Mouse (Mus musculus) liver, embryonic 14.5 days (tissue): ENCODE data around the gene Ifi203. TPM values are rescaled to one million over a fixed set of nuclear protein-coding genes. Genes with fewer than 3 reads are reported as not detected.
"Not testable (repeated sequence)": the region's sequence is repeated elsewhere in the genome, so short reads cannot be mapped to it uniquely, and the experiment has no call there.

Source experiments
- ATAC-seq: fragments of 200-750 bp; cut with Nextera tagmentation; 2 replicates; pipeline ENCODE4 v1.8.0; 2017; ENCODE audit warnings: moderate number of reproducible peaks, mild to moderate bottlenecking, moderate library complexity; ENCODE audit not compliant: insufficient read depth
- DNase-seq, 3 experiments: peaks; one replicate each; pipeline ENCODE4 v3.0.0-alpha.2; 2012 to 2013; ENCODE audit warnings: low read depth in 3 of 3, low spot score in 3 of 3
- H3K27ac ChIP-seq: fragments of 300-500 bp; sonication (generic); 2 replicates; pipeline ENCODE4 v1.5.1; 2014; ENCODE audit warnings: moderate library complexity, mild to moderate bottlenecking, control low read depth, inconsistent platforms
- H3K27me3 ChIP-seq: fragments of 300-500 bp; sonication (generic); 2 replicates; pipeline ENCODE4 v1.6.1; 2014; ENCODE audit warnings: mild to moderate bottlenecking, low read length, moderate library complexity; ENCODE audit not compliant: control insufficient read depth, insufficient read depth
- H3K36me3 ChIP-seq: fragments of 300-500 bp; sonication (generic); replicated peaks from 2 replicates; pipeline ENCODE4 v1.6.1; 2014; ENCODE audit warnings: low read depth; ENCODE audit not compliant: control insufficient read depth, insufficient read depth
- H3K4me1 ChIP-seq, 2 experiments: fragments of 200-500 bp in 1 of 2; fragments of 300-500 bp in 1 of 2; sonication (generic) in 1 of 2; replicated peaks; 2 replicates each; pipeline ENCODE4 v1.6.1; 2012 to 2014; ENCODE audit warnings: antibody characterized with exemption in 1 of 2, inconsistent platforms in 1 of 2, low read length in 1 of 2; ENCODE audit not compliant: control insufficient read depth in 2 of 2, insufficient read depth in 2 of 2
- H3K4me2 ChIP-seq: fragments of 300-500 bp; sonication (generic); 2 replicates; pipeline ENCODE4 v1.6.1; 2014; ENCODE audit warnings: low read depth, mild to moderate bottlenecking, control low read depth, moderate library complexity
- H3K4me3 ChIP-seq, 2 experiments: fragments of 200-500 bp in 1 of 2; fragments of 300-500 bp in 1 of 2; sonication (generic) in 1 of 2; 2 replicates each; pipeline ENCODE4 v1.5.1; 2012 to 2014; ENCODE audit warnings: low read depth in 2 of 2, low read length in 2 of 2, mild to moderate bottlenecking in 2 of 2, control low read depth in 1 of 2, inconsistent platforms in 1 of 2, moderate library complexity in 1 of 2; ENCODE audit not compliant: insufficient read depth in 1 of 2
- H3K9ac ChIP-seq: fragments of 300-500 bp; sonication (generic); replicated peaks from 2 replicates; pipeline ENCODE4 v1.6.1; 2014; ENCODE audit warnings: mild to moderate bottlenecking, control low read depth, moderate library complexity
- H3K9me3 ChIP-seq: fragments of 300-500 bp; sonication (generic); 2 replicates; pipeline ENCODE4 v1.6.1; 2016; ENCODE audit warnings: low read length, mixed read lengths; ENCODE audit not compliant: control insufficient read depth
- CTCF ChIP-seq: IDR thresholded peaks from 2 replicates; pipeline ENCODE4 v1.5.1; 2016; ENCODE audit warnings: antibody characterized with exemption, low read depth, control low read depth
- EP300 ChIP-seq: IDR thresholded peaks from 2 replicates; pipeline ENCODE4 v1.6.1; 2016; ENCODE audit warnings: antibody characterized with exemption, low read depth
- WGBS: fragments of 180-500 bp; shearing (Covaris S2); extraction: QIAGEN DNeasy Blood & Tissue Kit; methylation state at CpG from one replicate; pipeline ENCODE4 v1.1.7; 2014; ENCODE audit not compliant: insufficient replicate concordance; 5-methylcytosine and 5-hydroxymethylcytosine counted together
- polyA plus RNA-seq, 2 experiments: library from polyadenylated mRNA; depleted of rRNA in 1 of 2; stranded (reverse) in 1 of 2; unstranded in 1 of 2; fragments of >200 nt; fragmentation: Nextera tagmentation in 1 of 2; extraction: Ambion mirVana in 1 of 2; gene quantifications; 2 replicates each; pipeline versions ENCODE4 v1.2.1 to v1.2.3; 2012 to 2014

Ifi203 gene
- polyA plus RNA-seq, 2 experiments, result 1.4 to 2.9 TPM

GRCm38 (mm10) chr1:173914559-173914958 lies 27.9 kb downstream of the Ifi203 start:
- TF ChIP-seq EP300 (no peak), CTCF (no peak)
- Histone ChIP-seq H3K4me3 (no peak overlapping the region), H3K27ac (no peak overlapping the region), H3K9me3 (no peaks in the 10 kb centered on the region), H3K4me1 (no peaks in the 10 kb centered on the region), H3K36me3 (no peaks in the 10 kb centered on the region), H3K9ac (no peak overlapping the region), H3K27me3 (no peaks in the 10 kb centered on the region), H3K4me2 (no peak overlapping the region)
- no peak for ATAC-seq
- WGBS, result 57% methylated on average over 2 of the region's 2 CpGs
- no peak for DNase-seq

GRCm38 (mm10) chr1:173913256-173913791 lies 29.1 kb downstream of the Ifi203 start:
- not testable (repeated sequence) for ATAC-seq, H3K9ac ChIP-seq, H3K4me3 ChIP-seq, H3K27ac ChIP-seq, H3K9me3 ChIP-seq, DNase-seq, H3K27me3 ChIP-seq, H3K36me3 ChIP-seq, H3K4me2 ChIP-seq, H3K4me1 ChIP-seq

- H3K36me3 ChIP-seq, H3K4me3 ChIP-seq, H3K4me2 ChIP-seq, H3K27me3 ChIP-seq, H3K9ac ChIP-seq, DNase-seq, H3K4me1 ChIP-seq, H3K9me3 ChIP-seq, H3K27ac ChIP-seq: not testable (repeated sequence)
- 50% methylated on average over 6 of the region's 6 CpGs for WGBS
- ATAC-seq, result peak; percentile 13; the same call in 1 of the 2 replicates
These were observed 29.8 kb downstream of the Ifi203 start, which contains the start of gene Ifi211 for GRCm38 (mm10) chr1:173912548-173913255. TSS of gene Ifi211 (minus strand) at chr1:173913046.

- no peak overlapping the region for H3K4me2 ChIP-seq
- 68% methylated on average over 2 of the region's 2 CpGs for WGBS
- no peak overlapping the region for H3K4me3 ChIP-seq
- no peaks in the 10 kb centered on the region for H3K36me3 ChIP-seq
- no peaks in the 10 kb centered on the region for H3K4me1 ChIP-seq
- H3K9ac ChIP-seq, result no peak overlapping the region
- no peak for DNase-seq
- no peak for ATAC-seq
- H3K9me3 ChIP-seq, result no peaks in the 10 kb centered on the region
- no peaks in the 10 kb centered on the region for H3K27me3 ChIP-seq
- no peak overlapping the region for H3K27ac ChIP-seq
- TF ChIP-seq CTCF, result no peak
- TF ChIP-seq EP300, result no peak
These were observed 30.5 kb downstream of the Ifi203 start for GRCm38 (mm10) chr1:173911808-173912464.

GRCm38 (mm10) chr1:173908390-173908789 lies 34.1 kb downstream of the Ifi203 start:
- not testable (repeated sequence) for H3K27ac ChIP-seq, H3K9me3 ChIP-seq, H3K27me3 ChIP-seq, H3K4me3 ChIP-seq, H3K9ac ChIP-seq, H3K4me1 ChIP-seq, H3K36me3 ChIP-seq, H3K4me2 ChIP-seq, ATAC-seq, DNase-seq

GRCm38 (mm10) chr1:173905885-173906284 lies 36.6 kb downstream of the Ifi203 start:
- not testable (repeated sequence) for ATAC-seq, H3K4me1 ChIP-seq, H3K9ac ChIP-seq, DNase-seq, H3K9me3 ChIP-seq, H3K36me3 ChIP-seq, H3K27me3 ChIP-seq, H3K4me2 ChIP-seq, H3K27ac ChIP-seq, H3K4me3 ChIP-seq
- WGBS, result 91% methylated on average over 4 of the region's 4 CpGs

GRCm38 (mm10) chr1:173889741-173890140 lies 52.7 kb downstream of the Ifi203 start:
- H3K36me3 ChIP-seq, H3K9ac ChIP-seq, H3K4me2 ChIP-seq, H3K27ac ChIP-seq, H3K4me3 ChIP-seq, H3K27me3 ChIP-seq, DNase-seq, H3K4me1 ChIP-seq, H3K9me3 ChIP-seq, ATAC-seq: not testable (repeated sequence)
